Mouse (Mus musculus) heart, adult 18-20 months (tissue): ENCODE results near the gene Pank4. TPM values are rescaled to one million over a fixed set of nuclear protein-coding genes. Genes with fewer than 3 reads are reported as not detected.
A peak's percentile ranks its signal among the peaks of the same experiment; 100 is the strongest.

Experiments
- DNase-seq, 2 experiments: peaks; one replicate each; pipeline ENCODE4 v3.0.0; 2021 to 2022; ENCODE audit warnings: mixed read lengths in 1 of 2
- long read RNA-seq, 2 experiments: library from polyadenylated mRNA; stranded (forward); transcript quantifications; one replicate each; pipeline ENCODE4 v2.0.0; 2021
- total RNA-seq, 2 experiments: library from RNA; stranded (reverse); gene quantifications; 2 replicates each; pipeline ENCODE4 v1.2.3; 2021

Pank4 gene
- 10 to 100 TPM; 38.7 to 41.4 TPM for total RNA-seq
- long read RNA-seq, experiment 1, transcript Pank4-201 (19 exons, 2,508 nt): major isoform, 59 of 84 reads
- long read RNA-seq, experiment 1, partial matches to known transcripts: 3 of 84 reads
- long read RNA-seq, experiment 1, other reads (novel, unspliced or antisense): 22 of 84 reads
- long read RNA-seq, experiment 2, transcript Pank4-201 (19 exons, 2,508 nt): major isoform, 34 of 43 reads
- long read RNA-seq, experiment 2, partial matches to known transcripts: 4 of 43 reads
- long read RNA-seq, experiment 2, other reads (novel, unspliced or antisense): 5 of 43 reads

DNA sequence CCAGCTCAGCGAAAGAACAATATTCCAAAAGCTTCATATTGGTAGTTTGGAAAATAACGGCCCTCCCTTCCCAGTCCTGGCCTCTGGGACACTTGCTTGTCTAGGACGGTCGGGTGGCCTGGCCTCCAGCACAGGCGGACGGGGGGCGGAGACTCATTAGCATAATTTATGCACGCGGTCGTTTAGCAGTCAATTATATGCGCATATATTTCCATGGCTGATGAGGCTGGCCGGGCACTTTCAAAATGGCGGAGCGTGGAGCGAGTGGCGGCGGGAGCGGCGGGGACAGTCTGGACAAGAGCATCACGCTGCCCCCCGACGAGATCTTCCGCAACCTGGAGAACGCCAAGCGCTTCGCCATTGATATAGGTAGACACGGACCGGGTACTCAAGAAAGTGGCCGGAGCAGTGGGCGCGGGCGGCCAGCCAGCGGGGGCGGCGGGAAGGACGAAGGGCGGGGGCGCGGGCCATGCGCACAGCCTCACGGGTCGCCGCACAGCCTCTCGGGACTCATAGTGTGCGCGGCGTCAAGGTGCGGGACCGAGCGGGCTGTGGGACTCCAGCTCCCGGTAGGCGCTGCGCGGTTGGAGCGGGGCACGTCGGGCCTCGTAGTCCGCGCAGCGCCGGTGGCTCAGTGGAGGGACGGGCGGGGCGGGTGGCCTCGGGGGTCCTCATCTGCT is at the start of gene Pank4:
TSS of gene Pank4 (plus strand) at position 223 of the 680 bp plus-strand sequence.
- DNase-seq: peak; percentile 94 to 96

DNA sequence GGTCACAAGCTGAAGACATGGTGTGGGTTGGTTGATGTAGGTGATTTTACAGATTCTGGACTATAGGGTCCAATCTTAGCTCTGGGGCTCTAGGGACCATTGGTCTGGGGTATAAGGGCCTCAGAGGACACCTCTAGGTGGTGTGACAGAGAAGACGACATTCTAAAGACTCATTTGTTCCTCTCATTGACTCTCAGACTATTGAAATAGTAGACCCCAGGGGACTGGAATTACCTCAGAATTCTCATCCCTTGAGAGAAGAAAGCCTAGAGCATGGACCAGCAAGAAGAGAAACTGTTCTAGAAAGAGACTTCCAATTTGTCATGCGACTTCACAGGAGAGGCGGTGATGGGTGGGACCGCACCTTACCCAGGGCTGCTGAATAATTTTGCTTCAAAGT is 49.7 kb upstream of the Pank4 start:
- no peak for DNase-seq

DNA sequence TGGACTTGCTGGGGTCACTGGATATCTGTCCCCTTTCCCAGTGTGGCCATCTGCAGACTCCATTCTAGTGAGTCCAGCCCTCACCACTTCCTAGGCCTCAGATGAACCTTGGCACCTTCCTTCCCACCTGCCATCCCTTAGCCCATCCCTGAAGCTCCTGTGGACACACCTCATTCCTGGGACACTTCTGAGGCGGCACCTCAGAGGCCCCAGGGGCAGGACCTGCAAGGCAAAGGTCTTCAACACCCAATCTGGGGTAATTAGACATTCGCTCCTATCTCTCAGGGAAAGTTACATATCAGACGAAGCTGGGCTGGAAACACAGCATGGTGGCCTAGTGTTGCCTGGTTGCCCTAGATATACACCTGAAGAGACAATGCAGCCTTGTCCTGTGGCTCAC is 49.2 kb upstream of the Pank4 start:
- no peak for DNase-seq

DNA sequence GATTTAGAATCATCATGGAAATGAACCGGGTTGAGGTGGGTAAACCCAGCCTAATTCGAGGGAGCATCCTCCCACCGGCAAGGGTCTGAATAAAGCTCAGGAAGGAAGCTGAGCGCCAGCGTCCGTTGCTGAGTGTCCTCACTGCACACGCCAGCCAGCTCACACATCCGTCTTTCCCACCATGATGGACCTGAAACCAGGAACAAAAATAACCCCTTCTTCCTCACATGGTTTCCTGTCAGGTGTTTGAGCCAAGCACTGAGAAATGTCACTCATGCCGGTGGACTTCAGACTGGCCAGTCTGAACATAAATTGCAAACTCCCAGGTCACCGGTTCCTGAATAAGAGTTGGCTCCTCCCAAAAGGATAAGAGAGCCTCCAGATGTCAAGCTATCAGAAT is 48.6 kb upstream of the Pank4 start:
- no peak for DNase-seq

DNA sequence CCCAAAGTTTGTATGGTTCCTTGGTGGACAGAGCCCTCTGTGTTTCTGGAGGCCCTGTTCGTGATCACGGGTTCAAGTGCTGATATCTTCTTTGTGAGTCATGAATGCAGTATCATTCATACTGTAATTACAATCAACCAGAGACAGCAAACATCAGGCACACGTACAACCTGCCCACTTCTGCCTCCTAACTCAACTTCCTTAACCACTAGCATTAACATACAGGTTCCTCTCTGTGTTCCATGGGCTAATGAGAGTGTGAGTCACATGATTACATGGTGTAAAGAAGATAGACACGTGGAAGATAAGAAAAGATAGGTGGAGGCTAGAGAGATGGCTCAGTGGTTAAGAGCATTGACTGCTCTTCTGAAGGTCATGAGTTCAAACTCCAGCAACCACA is 47.3 kb upstream of the Pank4 start:
- DNase-seq: no peak

DNA sequence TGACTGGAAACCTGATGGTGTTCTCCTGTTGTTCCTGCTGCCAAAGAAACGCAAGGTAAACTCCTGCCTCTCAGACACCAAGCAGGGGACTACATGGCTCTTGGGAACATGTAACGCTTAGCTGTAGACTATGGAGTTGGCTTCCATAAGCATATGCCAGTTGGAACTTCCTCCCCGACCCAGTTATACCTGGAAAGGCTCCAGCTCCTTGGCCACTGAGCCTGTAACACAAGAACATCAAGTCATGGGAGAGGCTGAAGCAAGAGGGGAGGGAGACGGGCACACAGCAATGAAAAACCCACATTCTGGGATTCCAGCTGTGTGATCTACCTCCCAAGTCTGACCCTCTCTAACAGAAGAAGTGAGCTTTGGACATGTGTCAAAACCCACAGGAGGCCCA is 41.6 kb upstream of the Pank4 start:
- no peak for DNase-seq

GRCm38 (mm10) chr4:154922931-154923330 is 41.0 kb upstream of the Pank4 start:
- DNase-seq: no peak

DNA sequence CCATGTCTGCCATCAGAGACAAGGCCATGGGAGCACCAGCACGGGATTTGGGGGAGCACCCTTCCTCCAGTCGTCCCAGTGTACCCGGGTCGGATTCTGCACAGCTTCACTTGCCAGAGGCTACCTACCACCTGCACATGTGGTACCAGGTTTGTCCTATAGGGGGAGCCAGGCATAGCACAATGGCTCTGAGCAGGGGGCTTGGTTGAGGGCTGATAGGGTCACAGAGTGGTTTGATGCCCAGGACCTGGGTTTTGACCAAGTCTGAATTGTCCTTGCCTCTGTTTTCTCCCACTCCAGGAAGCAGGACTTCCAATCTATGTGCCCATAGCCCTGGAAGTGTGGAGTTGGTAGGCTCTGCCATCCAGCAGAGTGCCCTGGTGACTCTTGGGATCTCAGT is 38.5 kb upstream of the Pank4 start:
- DNase-seq: peak in 1 of 2 experiments; percentile 53

- no peak for DNase-seq
Observed at GRCm38 (mm10) chr4:154926969-154927898, 36.7 kb upstream of the Pank4 start.

DNA sequence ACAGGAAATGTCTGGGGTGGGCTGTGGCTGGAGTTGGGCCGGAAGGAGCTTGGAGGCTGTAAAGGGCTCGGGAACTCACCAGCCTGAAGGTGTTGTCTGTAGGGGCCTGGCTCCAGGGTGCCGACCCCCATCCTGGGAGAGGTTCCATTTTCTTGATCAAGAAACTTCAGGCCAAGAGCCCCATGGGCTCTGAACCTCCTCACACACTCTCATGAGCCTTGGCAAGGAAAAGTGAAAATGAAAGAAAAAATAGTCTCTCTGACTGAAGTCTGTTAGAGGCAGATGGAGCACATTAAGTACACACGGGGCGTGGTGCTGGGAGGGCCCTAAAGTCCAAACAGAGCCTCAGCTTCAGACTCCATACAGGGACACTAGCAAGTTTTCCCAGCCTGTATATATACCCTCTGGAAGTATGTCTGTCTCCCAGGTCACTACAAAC is 36.0 kb upstream of the Pank4 start:
- peak; percentile 76 to 81 for DNase-seq

- DNase-seq: no peak
Observed at GRCm38 (mm10) chr4:154928395-154929087, 35.4 kb upstream of the Pank4 start, which contains the start of gene Tnfrsf14. Gene Tnfrsf14, minus strand, starts transcription at chr4:154928563.

DNA sequence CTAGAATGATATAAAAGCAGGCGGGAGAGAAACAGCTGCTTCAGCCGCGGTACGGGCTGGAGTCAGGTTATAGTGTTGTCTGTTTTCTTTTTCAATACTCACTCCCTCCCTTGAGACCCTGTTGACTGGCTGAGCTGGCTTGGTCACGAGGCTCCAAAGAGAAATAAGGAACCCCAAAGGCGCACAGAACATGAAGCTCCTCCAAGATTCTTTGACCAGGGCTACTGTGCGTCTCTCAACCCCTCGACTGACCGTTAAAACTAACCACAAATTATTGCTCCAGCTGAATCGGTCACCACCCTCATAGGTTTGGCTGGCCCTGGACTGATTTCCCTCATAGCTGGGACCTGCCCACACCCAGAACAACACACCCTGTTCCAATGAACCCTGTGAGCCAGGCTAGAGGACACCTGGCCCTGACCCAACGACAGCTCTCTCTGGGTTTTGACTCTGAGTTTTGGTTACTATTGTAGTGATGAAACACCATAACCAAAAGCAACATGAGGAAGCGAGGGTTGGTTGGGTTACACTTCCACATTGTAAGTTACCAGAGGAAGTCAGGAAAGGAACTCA is 34.7 kb upstream of the Pank4 start:
- peak; percentile 65 to 74 for DNase-seq

DNA sequence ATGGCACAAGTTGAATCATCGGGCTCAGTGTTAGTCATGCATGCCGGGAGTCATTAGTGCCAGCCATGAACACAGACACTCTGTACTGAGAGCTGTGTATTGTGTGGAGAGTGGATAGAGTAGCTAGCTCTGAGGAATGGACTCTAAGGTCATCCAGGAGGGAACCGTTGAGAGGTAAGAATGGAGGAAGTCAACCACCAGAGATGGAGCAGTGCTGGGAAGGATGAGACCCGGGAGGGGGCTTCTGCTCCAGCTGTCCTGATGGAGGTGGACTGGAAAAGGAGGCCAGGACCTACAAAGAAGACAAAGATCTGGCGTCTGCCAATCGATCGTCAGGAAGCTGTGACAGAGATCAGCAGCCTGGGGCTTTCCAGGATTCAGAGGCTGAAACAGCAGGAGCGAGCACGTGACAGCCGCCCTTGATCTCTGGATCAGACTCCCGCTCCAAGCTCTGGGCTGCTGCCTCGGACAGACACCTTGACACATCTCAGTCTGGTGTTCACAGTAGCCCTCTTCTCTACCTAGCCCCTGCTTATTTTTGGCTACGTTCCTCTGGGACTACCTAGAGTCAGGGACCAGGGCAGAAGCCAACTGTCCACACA is 30.5 kb upstream of the Pank4 start:
- DNase-seq: no peak

DNA sequence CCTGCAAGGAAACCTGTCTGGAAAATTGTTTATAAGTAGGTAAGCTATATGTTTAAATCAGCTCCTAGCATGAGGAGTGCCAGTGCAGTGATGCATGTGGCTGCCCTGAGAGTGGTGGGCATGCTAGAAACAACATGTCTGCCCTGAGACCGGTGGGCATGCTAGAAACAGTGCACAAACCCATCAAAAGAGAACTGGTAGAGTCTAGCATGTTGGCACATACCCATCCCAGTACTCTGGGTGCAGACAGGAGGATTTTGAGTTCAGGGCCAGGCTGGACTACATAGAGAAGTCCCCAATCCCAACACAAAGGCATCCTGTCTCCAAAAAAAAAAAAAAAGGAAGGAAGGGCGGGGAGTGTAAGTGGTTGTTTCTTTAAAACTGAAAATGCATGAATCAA is 29.1 kb upstream of the Pank4 start:
- no peak for DNase-seq

DNA sequence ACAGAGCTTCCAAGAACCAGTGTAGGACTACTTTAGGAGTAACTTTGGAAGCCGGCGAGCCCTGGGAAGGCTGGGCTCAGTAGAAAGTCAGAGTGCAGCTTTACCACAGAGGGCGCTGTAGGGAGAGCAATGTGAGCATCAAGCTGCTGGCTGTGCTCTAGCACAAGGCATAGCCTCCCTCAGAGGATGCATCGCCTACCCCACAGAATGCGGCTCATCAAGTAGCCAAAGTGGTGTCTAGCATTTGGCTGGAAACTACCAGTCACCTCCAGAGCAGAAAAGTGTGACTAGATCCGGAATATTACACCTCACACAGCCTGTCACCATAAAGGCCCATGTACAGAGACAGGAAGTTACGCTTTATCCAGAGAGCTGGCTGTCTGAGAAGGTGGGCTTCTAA is 28.1 kb upstream of the Pank4 start:
- DNase-seq: no peak

GRCm38 (mm10) chr4:154936542-154937255 is 27.2 kb upstream of the Pank4 start:
- no peak for DNase-seq

DNA sequence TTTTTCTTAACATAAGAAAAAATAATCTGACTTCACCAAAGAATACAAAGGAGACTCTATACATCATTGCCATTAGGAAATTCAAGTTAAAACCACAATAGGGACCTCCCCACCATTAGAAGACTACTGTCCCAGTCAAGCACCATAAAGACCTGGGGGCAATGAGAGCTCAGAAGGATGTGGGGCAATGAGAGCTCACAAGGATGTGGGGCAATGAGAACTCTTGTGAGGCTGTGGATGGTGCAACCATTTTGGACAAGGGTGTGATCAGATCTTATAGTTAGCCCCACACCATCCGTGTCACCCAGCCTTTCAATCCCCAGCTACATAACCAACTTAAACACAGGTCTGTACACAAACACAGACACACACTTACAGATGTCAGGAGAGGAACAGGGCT is 26.2 kb upstream of the Pank4 start:
- DNase-seq: no peak

DNA sequence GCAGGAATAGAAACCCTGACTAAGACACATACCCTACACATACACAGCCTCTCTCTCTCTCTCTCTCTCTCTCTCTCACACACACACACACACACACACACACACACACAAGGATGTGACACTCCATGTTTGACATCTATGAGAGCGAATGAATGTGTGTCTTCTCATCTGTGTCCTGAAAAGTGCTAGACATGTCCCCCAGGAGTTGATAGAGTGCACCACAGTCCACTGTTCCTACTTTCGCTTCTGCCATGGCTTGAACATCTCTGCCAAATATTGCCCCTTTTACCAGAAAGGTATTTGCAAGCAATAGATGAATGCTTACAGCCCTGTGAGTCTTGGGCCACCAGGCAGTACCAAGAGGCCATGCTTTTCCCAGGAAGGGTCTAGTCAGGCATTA is 23.8 kb upstream of the Pank4 start:
- no peak for DNase-seq

DNA sequence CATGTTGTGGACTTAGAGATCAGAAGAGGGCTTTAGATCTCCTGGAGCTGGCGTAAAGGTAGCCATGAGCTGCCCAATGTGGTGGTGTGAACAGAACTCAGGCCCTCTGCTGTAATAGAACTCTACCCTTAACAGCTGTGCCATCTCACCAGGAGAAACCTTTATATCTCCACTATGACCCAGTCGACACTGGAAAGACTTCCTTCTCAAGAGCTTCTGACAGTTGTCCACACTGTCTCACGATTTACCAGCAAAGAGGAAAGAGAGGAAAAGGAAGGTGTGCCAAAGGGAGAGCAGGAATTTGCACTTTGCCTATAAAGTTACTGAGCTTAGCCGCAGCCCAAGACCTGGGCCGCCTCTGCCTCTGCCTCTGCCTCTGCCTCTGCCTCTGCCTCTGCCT is 22.1 kb upstream of the Pank4 start:
- DNase-seq: no peak

GRCm38 (mm10) chr4:154942632-154943322 is 21.1 kb upstream of the Pank4 start:
- DNase-seq: no peak
